Mouse (Mus musculus): ENCODE measurements around the gene Sytl1.

The Sytl1 gene

GRCm38 (mm10) chr4:133262882-133263281, at the start of gene Sytl1:
TSS of gene Sytl1 (minus strand) at chr4:133263113.
- no peak for DNase-seq (ENCODE audit: extremely low read depth, low read depth, low spot score)

- no peak for DNase-seq (ENCODE audit: extremely low read depth, low read depth, low spot score)
Observed at GRCm38 (mm10) chr4:133309948-133310347, 47.0 kb upstream of the Sytl1 start.

GRCm38 (mm10) chr4:133307331-133307730, 44.4 kb upstream of the Sytl1 start:
- DNase-seq (ENCODE audit: extremely low read depth, low read depth, low spot score): no peak

- DNase-seq (ENCODE audit: extremely low read depth, low read depth, low spot score): no peak
Observed at GRCm38 (mm10) chr4:133305825-133306224, 42.9 kb upstream of the Sytl1 start.

- no peak for DNase-seq (ENCODE audit: extremely low read depth, low read depth, low spot score)
Observed at GRCm38 (mm10) chr4:133304770-133305169, 41.9 kb upstream of the Sytl1 start.

- DNase-seq (ENCODE audit: extremely low read depth, low read depth, low spot score): no peak
Observed at GRCm38 (mm10) chr4:133302668-133303067, 39.8 kb upstream of the Sytl1 start.

- DNase-seq (ENCODE audit: extremely low read depth, low read depth, low spot score): no peak
Observed at GRCm38 (mm10) chr4:133301802-133302201, 38.9 kb upstream of the Sytl1 start.

- DNase-seq (ENCODE audit: extremely low read depth, low read depth, low spot score): no peak
Observed at GRCm38 (mm10) chr4:133300421-133300820, 37.5 kb upstream of the Sytl1 start.

- no peak for DNase-seq (ENCODE audit: extremely low read depth, low read depth, low spot score)
Observed at GRCm38 (mm10) chr4:133299701-133300100, 36.8 kb upstream of the Sytl1 start.

- DNase-seq (ENCODE audit: extremely low read depth, low read depth, low spot score): peak; percentile 91
Observed at GRCm38 (mm10) chr4:133298516-133299365, 35.8 kb upstream of the Sytl1 start.

- DNase-seq (ENCODE audit: extremely low read depth, low read depth, low spot score): no peak
Observed at GRCm38 (mm10) chr4:133297801-133298238, 34.9 kb upstream of the Sytl1 start.

- no peak for DNase-seq (ENCODE audit: extremely low read depth, low read depth, low spot score)
Observed at GRCm38 (mm10) chr4:133297360-133297759, 34.4 kb upstream of the Sytl1 start.

- DNase-seq (ENCODE audit: extremely low read depth, low read depth, low spot score): no peak
Observed at GRCm38 (mm10) chr4:133294084-133294483, 31.2 kb upstream of the Sytl1 start.

GRCm38 (mm10) chr4:133292901-133293843, 30.3 kb upstream of the Sytl1 start:
- no peak for DNase-seq (ENCODE audit: extremely low read depth, low read depth, low spot score)

- DNase-seq (ENCODE audit: extremely low read depth, low read depth, low spot score): no peak
Observed at GRCm38 (mm10) chr4:133292405-133292804, 29.5 kb upstream of the Sytl1 start.

GRCm38 (mm10) chr4:133291255-133291654, 28.3 kb upstream of the Sytl1 start:
- no peak for DNase-seq (ENCODE audit: extremely low read depth, low read depth, low spot score)

- no peak for DNase-seq (ENCODE audit: extremely low read depth, low read depth, low spot score)
Observed at GRCm38 (mm10) chr4:133286476-133287077, 23.7 kb upstream of the Sytl1 start.

GRCm38 (mm10) chr4:133285950-133286349, 23.0 kb upstream of the Sytl1 start:
- DNase-seq (ENCODE audit: extremely low read depth, low read depth, low spot score): no peak

GRCm38 (mm10) chr4:133285299-133285698, 22.4 kb upstream of the Sytl1 start:
- DNase-seq (ENCODE audit: extremely low read depth, low read depth, low spot score): no peak

GRCm38 (mm10) chr4:133282656-133283055, 19.7 kb upstream of the Sytl1 start:
- no peak for DNase-seq (ENCODE audit: extremely low read depth, low read depth, low spot score)

- DNase-seq (ENCODE audit: extremely low read depth, low read depth, low spot score): no peak
Observed at GRCm38 (mm10) chr4:133281951-133282481, 19.1 kb upstream of the Sytl1 start.
